Mouse (Mus musculus) bone marrow, adult 2 months (tissue): Measurements from ENCODE around the gene Smtnl2. TPM values are rescaled to one million over a fixed set of nuclear protein-coding genes. Genes with fewer than 3 reads are reported as not detected.

Experiments used
- H3K27ac ChIP-seq: fragments of 200-500 bp; 2 replicates; pipeline ENCODE4 v1.5.1; 2012; ENCODE audit warnings: low read depth, mild to moderate bottlenecking, control low read depth, inconsistent platforms, low read length; ENCODE audit not compliant: control insufficient read depth, poor library complexity, insufficient read depth
- H3K4me1 ChIP-seq: fragments of 200-500 bp; 2 replicates; pipeline ENCODE4 v1.6.1; 2011; ENCODE audit warnings: low read length; ENCODE audit not compliant: control insufficient read depth, insufficient read depth
- H3K4me3 ChIP-seq: fragments of 200-500 bp; replicated peaks from 2 replicates; pipeline ENCODE3; 2011; ENCODE audit warnings: mild to moderate bottlenecking, low read depth, low read length, control low read depth; ENCODE audit not compliant: control insufficient read depth
- CTCF ChIP-seq: fragments of 200-500 bp; IDR thresholded peaks from 2 replicates; pipeline ENCODE4 v1.5.1; 2011; ENCODE audit warnings: low read length, control low read depth; ENCODE audit not compliant: control insufficient read depth, insufficient read depth
- POLR2A ChIP-seq: fragments of 200-500 bp; IDR thresholded peaks from 2 replicates; pipeline ENCODE4 v1.6.1; 2011; ENCODE audit warnings: low read depth, mild to moderate bottlenecking, control low read depth, low read length, borderline replicate concordance; ENCODE audit not compliant: control insufficient read depth
- WGBS: fragments of 180-500 bp; shearing (Covaris S2); methylation state at CpG from one replicate; pipeline ENCODE4 v1.1.7; 2018; 5-methylcytosine and 5-hydroxymethylcytosine counted together
- polyA plus RNA-seq: library from polyadenylated mRNA; stranded (reverse); fragments of >200 nt; gene quantifications from 2 replicates; pipeline ENCODE4 v1.2.4, GENCODE M21; 2011; ENCODE audit warnings: low replicate concordance; ENCODE audit not compliant: missing spikeins, insufficient read depth, insufficient read length

Smtnl2 gene
- polyA plus RNA-seq, 1 experiment, result 5.6 TPM

- Histone ChIP-seq H3K27ac (no peak overlapping the region), H3K4me3 (no peak overlapping the region), H3K4me1 (no peaks in the 10 kb centered on the region)
- TF ChIP-seq POLR2A, result no peak
- no peak for TF ChIP-seq CTCF
- 72% methylated on average over 4 of the region's 4 CpGs for WGBS
Measured at GRCm38 (mm10) chr11:72417376-72417775, 5.9 kb upstream of the Smtnl2 start.

DNA sequence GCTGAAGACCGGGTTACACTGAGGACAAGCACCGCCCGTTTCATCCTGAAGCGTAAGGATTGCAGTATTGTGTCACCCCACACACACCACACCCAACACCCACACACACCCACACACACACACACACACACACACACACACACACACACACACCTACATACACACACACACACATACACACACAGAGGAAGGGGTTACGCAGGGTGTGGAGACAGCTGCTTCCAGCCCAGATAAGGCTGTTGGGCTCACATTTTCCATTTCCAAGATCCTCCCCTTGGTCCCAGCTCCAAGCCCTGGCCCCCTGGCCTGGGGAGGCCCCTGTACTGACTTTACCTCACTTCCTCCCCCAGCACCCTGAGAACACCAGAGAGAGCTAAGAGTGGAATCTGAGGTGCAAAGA, 5.2 kb upstream of the Smtnl2 start:
- TF ChIP-seq POLR2A (no peak), CTCF (no peak)
- H3K4me1 ChIP-seq, result no peaks in the 10 kb centered on the region
- 67% methylated on average over 5 of the region's 5 CpGs for WGBS
- no peak overlapping the region for H3K4me3 ChIP-seq
- H3K27ac ChIP-seq, result no peak overlapping the region

DNA sequence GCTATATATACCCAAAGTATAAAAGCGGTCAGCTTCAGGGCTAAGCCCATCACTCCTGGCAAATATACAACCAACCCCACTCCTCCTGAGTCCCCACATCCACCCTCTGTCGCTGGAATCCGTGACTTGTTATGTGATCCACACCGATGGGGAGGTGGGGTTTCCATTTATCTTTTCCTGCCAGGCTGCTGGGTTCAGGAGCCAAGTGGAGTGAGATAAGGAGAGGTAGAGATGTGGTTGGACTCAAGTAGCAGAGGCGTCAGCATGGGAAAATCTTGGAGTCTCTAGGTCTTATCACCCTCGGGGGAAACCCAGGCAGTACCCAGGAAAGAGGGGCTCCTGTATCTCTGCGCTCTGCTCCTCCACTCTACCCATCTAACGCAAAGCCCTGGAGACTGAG, 3.6 kb upstream of the Smtnl2 start:
- Histone ChIP-seq H3K4me3 (no peak overlapping the region), H3K27ac (no peak overlapping the region), H3K4me1 (no peaks in the 10 kb centered on the region)
- TF ChIP-seq POLR2A (no peak), CTCF (no peak)
- 48% methylated on average over 8 of the region's 8 CpGs for WGBS

DNA sequence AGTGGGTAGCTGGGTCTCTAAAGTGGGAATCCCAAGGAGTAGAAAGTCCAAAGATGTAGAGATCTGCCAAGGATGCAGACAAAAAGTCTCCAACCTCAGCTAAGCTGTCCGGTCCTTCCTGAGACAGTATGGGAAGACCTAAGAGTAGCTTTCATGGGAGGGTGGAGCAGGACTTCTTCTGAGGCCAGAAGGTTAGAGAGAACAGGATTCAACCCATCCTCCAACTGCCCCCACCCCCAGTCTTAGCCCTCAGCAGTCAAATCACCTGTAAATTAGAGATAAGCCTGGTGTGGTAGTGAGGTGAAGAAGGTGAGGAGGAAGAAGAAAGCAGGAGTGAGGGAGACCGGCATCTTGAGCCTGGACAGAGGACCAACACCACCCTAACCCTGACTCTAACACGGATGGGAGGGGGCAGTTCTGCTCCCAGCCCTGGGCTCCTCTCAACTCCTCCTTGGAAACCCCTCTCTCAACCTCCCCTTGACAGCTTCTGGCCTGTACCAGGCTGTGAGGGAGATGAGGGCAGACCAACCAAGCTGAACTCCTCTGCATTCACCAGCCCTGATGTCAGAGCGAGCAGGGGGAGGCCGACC, 2.2 kb upstream of the Smtnl2 start:
- H3K4me1 ChIP-seq, result no peaks in the 10 kb centered on the region
- H3K4me3 ChIP-seq, result no peak overlapping the region
- TF ChIP-seq POLR2A (no peak), CTCF (no peak)
- no peak overlapping the region for H3K27ac ChIP-seq
- WGBS, result 76% methylated on average over 5 of the region's 5 CpGs

GRCm38 (mm10) chr11:72413016-72413415, 1.5 kb upstream of the Smtnl2 start:
- WGBS, result 71% methylated on average over 7 of the region's 7 CpGs
- Histone ChIP-seq H3K27ac (no peak overlapping the region), H3K4me3 (no peak overlapping the region), H3K4me1 (no peaks in the 10 kb centered on the region)
- TF ChIP-seq POLR2A (no peak), CTCF (no peak)

DNA sequence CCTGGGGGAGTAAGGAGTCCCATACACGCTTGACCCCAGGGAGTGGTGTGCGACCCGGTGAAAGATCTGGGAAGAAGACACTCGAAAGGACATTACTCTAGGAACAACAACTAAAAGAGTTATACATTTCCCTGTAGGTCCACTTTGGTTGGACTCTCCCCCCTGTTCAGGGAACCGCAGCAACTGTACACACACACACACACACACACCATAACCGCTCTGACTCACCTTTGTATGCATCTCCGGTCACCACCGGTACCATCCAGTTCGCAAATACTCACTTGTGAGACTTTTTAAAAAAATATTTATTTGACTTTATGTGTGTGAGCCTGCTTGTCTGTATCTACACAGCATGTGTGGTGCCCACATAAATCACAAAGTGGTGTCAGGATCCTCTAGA, 432 bp upstream of the Smtnl2 start:
- Histone ChIP-seq H3K4me3 (no peak overlapping the region), H3K27ac (no peak overlapping the region), H3K4me1 (no peaks in the 10 kb centered on the region)
- 46% methylated on average over 9 of the region's 9 CpGs for WGBS
- no peak for TF ChIP-seq POLR2A
- TF ChIP-seq CTCF, result no peak

- WGBS, result 7% methylated on average over 25 of the region's 25 CpGs
- Histone ChIP-seq H3K4me3 (peak overlapping the region; percentile 48), H3K4me1 (no peaks in the 10 kb centered on the region), H3K27ac (no peak overlapping the region)
- TF ChIP-seq CTCF (no peak), POLR2A (no peak)
Measured at GRCm38 (mm10) chr11:72410521-72411092, 906 bp downstream of the Smtnl2 start.

DNA sequence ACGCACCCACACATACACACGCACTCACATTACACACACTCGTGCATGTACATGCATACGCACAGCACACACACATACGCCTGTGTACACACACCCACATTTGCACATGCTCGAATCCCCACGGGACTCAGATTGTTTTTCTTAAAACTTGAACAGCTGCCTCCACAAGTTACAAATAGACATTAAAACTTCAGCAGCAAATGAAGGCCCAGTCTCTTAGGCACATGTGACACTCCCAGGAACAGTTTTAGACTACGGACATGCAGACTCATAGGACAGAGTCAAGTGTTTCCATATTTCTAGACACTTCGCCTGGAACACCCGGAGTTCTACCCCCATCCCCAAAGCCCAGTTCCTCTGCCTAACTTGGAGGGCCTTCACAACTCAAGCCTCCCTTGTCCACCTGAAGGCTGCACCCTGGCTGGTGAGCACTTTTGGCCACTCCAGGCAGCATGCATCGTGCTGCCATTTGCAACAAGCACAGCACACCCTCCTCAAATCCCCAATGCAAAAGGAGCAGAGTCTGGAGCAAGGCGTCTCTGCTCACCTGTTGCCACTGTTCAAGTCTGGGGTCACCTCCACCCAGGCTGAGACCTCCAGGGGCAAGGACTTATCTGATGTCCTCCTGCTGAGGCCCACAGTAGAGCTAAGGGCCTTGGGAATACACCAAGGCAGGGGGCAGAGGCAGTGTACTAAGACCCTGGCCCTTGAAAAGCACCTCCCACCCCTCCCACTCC, 1.7 kb downstream of the Smtnl2 start:
- no peak for TF ChIP-seq POLR2A
- TF ChIP-seq CTCF, result no peak
- no peak overlapping the region for H3K27ac ChIP-seq
- WGBS, result 83% methylated on average over 12 of the region's 12 CpGs
- H3K4me1 ChIP-seq, result no peaks in the 10 kb centered on the region
- no peak overlapping the region for H3K4me3 ChIP-seq
